Mouse (Mus musculus): ENCODE data around the gene Kcnn1. TPM values are rescaled to one million over a fixed set of nuclear protein-coding genes. Genes with fewer than 3 reads are reported as not detected.

The Kcnn1 gene
- polyA plus RNA-seq, 1 experiment: 0.90 TPM

DNA sequence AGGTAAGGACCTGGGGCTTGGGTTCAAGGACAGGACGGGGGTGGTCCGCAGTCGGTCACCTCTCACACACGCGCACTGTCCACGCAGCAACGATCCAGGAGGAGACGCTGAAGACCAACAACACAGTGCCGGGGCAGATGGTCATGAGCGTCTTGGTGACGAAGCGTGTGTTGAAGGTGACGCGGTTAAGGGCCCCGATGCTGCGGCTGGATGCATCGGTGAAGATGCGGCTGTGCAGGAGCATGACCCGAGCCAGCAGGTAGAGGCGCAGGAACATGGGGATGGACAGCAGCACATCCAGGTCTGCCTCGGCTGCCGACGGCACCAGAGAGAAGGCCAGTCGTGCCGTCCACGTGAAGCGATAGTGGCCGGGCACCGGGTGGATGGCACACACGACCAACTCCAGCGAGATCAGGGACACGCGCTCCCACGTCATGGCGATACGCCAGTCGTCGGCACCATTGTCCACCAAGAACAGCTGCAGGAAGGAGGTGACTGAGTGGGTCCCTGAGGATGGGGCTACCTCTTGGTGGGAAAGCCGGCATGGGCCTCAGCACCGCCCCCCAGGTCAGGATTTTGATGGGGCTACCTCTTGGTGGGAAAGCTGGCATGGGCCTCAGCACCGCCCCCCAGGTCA is 10.3 kb downstream of the Kcnn1 start:
- Histone ChIP-seq H3K36me3 (ENCODE audit: control insufficient read depth, insufficient read depth, low read length) (no peaks in the 10 kb centered on the region), H3K27me3 (ENCODE audit: control insufficient read depth, insufficient read depth, low read length) (no peaks in the 10 kb centered on the region; the same call in 1 of the 2 replicates), H3K4me1 (ENCODE audit: control insufficient read depth, insufficient read depth, insufficient read length, low read length) (peaks cover 6% of the 10 kb centered on the region), H3K4me3 (ENCODE audit: low read depth, low read length) (no peak overlapping the region), H3K27ac (ENCODE audit: insufficient read depth, low read depth, low read length) (no peak overlapping the region)
- TF ChIP-seq POLR2A (IDR thresholded peaks at IDR 0.05; ENCODE audit: low read depth, low read length): no peak
- no peak for TF ChIP-seq CTCF (IDR thresholded peaks at IDR 0.05; ENCODE audit: extremely low read depth, insufficient read length, insufficient replicate concordance, low read depth, low read length)
- 92% methylated on average over 41 of the region's 41 CpGs for WGBS

DNA sequence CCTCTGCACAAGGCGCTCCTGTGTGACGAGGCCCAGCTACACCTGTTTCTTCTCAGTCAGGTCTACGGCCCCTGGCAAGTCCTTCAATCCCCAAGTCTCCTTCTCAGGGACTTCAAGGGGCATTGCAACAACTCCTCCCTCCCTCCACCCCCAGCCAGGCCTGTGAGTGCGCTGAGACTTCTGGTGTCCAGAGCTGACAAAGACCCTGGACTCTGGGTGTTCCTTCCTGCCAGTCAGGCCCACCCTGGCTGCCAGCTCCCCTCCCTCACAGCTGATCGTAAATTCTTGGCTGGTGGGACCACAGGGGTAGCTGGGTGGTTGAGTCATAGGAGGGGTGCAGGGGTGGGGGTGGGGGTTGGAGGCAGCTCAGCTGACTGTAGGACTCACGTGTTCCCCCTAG is 11.2 kb downstream of the Kcnn1 start:
- H3K27me3 ChIP-seq (ENCODE audit: control insufficient read depth, insufficient read depth, low read length): peaks cover 1% of the 10 kb centered on the region; the same call in 1 of the 2 replicates
- no peak overlapping the region for H3K4me3 ChIP-seq (ENCODE audit: low read depth, low read length)
- peaks cover 4% of the 10 kb centered on the region for H3K4me1 ChIP-seq (ENCODE audit: control insufficient read depth, insufficient read depth, insufficient read length, low read length)
- no peak overlapping the region for H3K27ac ChIP-seq (ENCODE audit: insufficient read depth, low read depth, low read length)
- TF ChIP-seq CTCF (IDR thresholded peaks at IDR 0.05; ENCODE audit: extremely low read depth, insufficient read length, insufficient replicate concordance, low read depth, low read length) (no peak), POLR2A (IDR thresholded peaks at IDR 0.05; ENCODE audit: low read depth, low read length) (no peak)
- 54% methylated on average over 6 of the region's 6 CpGs for WGBS
- no peaks in the 10 kb centered on the region for H3K36me3 ChIP-seq (ENCODE audit: control insufficient read depth, insufficient read depth, low read length)

DNA sequence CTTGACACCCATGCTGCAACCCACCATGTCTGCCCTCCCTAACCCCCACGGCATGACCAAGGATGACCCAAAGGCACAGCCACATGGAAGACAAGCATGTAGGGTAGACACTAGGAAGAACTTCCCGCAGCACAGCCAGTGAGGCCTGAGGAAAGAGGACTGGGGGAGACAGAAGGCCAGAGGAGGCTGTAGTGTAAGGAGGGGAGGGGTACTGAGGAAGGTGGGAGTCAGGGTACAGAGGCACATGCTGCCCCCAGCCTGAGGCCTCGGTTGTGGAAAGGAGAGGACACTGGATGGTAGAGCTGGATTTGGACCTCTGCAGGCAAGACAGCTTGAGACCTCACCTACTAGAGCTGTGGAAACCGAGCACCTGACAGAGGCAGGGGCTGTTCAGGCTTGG is 12.1 kb downstream of the Kcnn1 start:
- 85% methylated on average over 4 of the region's 4 CpGs for WGBS
- no peaks in the 10 kb centered on the region for H3K36me3 ChIP-seq (ENCODE audit: control insufficient read depth, insufficient read depth, low read length)
- no peaks in the 10 kb centered on the region for H3K4me1 ChIP-seq (ENCODE audit: control insufficient read depth, insufficient read depth, insufficient read length, low read length)
- no peak overlapping the region for H3K27ac ChIP-seq (ENCODE audit: insufficient read depth, low read depth, low read length)
- H3K4me3 ChIP-seq (ENCODE audit: low read depth, low read length): no peak overlapping the region
- 0 out of 2 replicates have a peak, but pooled peaks cover 5% of the 10 kb centered on the region for H3K27me3 ChIP-seq (ENCODE audit: control insufficient read depth, insufficient read depth, low read length)
- TF ChIP-seq POLR2A (IDR thresholded peaks at IDR 0.05; ENCODE audit: low read depth, low read length): no peak
- no peak for TF ChIP-seq CTCF (IDR thresholded peaks at IDR 0.05; ENCODE audit: extremely low read depth, insufficient read length, insufficient replicate concordance, low read depth, low read length)

- H3K4me1 ChIP-seq (ENCODE audit: control insufficient read depth, insufficient read depth, insufficient read length, low read length): no peaks in the 10 kb centered on the region
- no peaks in the 10 kb centered on the region for H3K36me3 ChIP-seq (ENCODE audit: control insufficient read depth, insufficient read depth, low read length)
- no peak overlapping the region for H3K27ac ChIP-seq (ENCODE audit: insufficient read depth, low read depth, low read length)
- WGBS: 63% methylated on average over 7 of the region's 7 CpGs
- TF ChIP-seq POLR2A (IDR thresholded peaks at IDR 0.05; ENCODE audit: low read depth, low read length): no peak
- TF ChIP-seq CTCF (IDR thresholded peaks at IDR 0.05; ENCODE audit: extremely low read depth, insufficient read length, insufficient replicate concordance, low read depth, low read length): no peak
- 0 out of 2 replicates have a peak, but pooled peaks cover 5% of the 10 kb centered on the region for H3K27me3 ChIP-seq (ENCODE audit: control insufficient read depth, insufficient read depth, low read length)
- H3K4me3 ChIP-seq (ENCODE audit: low read depth, low read length): no peak overlapping the region
Measured at GRCm38 (mm10) chr8:70850132-70850845, 12.8 kb downstream of the Kcnn1 start.

DNA sequence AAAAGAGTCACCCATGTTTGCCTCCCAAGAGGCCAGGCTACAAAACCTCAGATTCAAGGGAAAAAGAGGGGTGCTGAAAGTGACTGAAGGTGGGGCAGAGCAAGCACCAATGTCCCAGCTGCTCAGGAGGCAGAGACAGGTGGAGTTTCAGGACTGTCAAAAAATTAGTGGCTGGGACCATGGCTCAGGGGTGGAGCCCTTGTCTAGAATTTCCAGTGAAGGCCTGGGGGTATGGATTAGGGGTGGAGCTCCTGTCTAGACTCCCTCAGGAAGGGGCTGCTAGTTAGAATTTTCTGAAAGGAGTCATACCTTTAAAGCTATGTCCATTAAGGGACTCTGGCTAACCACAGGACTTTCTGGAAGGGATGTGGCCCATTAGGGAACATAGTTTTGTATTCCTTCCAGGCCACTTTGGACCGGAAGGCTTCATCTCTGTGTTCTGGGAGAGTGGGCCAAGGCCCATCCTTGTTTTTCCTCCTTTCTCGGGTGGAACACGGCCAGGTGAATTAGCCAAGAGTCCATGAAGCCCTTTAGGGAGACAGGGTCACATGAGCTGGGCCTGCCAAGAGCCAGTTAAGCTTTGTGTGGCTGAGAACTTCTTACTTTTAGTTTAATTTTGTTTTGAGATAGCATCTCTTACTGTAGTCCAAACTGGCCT is 13.6 kb downstream of the Kcnn1 start:
- Histone ChIP-seq H3K27me3 (ENCODE audit: control insufficient read depth, insufficient read depth, low read length) (0 out of 2 replicates have a peak, but pooled peaks cover 5% of the 10 kb centered on the region), H3K27ac (ENCODE audit: insufficient read depth, low read depth, low read length) (no peak overlapping the region), H3K4me3 (ENCODE audit: low read depth, low read length) (no peak overlapping the region), H3K4me1 (ENCODE audit: control insufficient read depth, insufficient read depth, insufficient read length, low read length) (no peaks in the 10 kb centered on the region), H3K36me3 (ENCODE audit: control insufficient read depth, insufficient read depth, low read length) (no peaks in the 10 kb centered on the region)
- 54% methylated on average over 3 of the region's 3 CpGs for WGBS
- TF ChIP-seq POLR2A (IDR thresholded peaks at IDR 0.05; ENCODE audit: low read depth, low read length): no peak
- no peak for TF ChIP-seq CTCF (IDR thresholded peaks at IDR 0.05; ENCODE audit: extremely low read depth, insufficient read length, insufficient replicate concordance, low read depth, low read length)

- Histone ChIP-seq H3K36me3 (ENCODE audit: control insufficient read depth, insufficient read depth, low read length) (no peaks in the 10 kb centered on the region), H3K27ac (ENCODE audit: insufficient read depth, low read depth, low read length) (no peak overlapping the region), H3K4me3 (ENCODE audit: low read depth, low read length) (no peak overlapping the region), H3K27me3 (ENCODE audit: control insufficient read depth, insufficient read depth, low read length) (0 out of 2 replicates have a peak, but pooled peaks cover 5% of the 10 kb centered on the region), H3K4me1 (ENCODE audit: control insufficient read depth, insufficient read depth, insufficient read length, low read length) (no peaks in the 10 kb centered on the region)
- peak; percentile 26; the same call in 1 of the 2 replicates for TF ChIP-seq CTCF (IDR thresholded peaks at IDR 0.05; ENCODE audit: extremely low read depth, insufficient read length, insufficient replicate concordance, low read depth, low read length)
- no peak for TF ChIP-seq POLR2A (IDR thresholded peaks at IDR 0.05; ENCODE audit: low read depth, low read length)
- 46% methylated on average over 15 of the region's 15 CpGs for WGBS
Measured at GRCm38 (mm10) chr8:70846371-70847154, 16.5 kb downstream of the Kcnn1 start.

Measured in small intestine, adult 2 months (tissue).